Mouse (Mus musculus) limb, embryonic 15.5 days (tissue): Measurements from ENCODE around the gene Ran. TPM values are rescaled to one million over a fixed set of nuclear protein-coding genes. Genes with fewer than 3 reads are reported as not detected.

Experiments used
- ATAC-seq: fragments of 200-750 bp; cut with Nextera tagmentation; 2 replicates; pipeline ENCODE4 v1.8.0; 2017; ENCODE audit warnings: low read depth, moderate TSS enrichment; ENCODE audit not compliant: insufficient number of reproducible peaks, low FRiP score, low TSS enrichment
- H3K27ac ChIP-seq: fragments of 300-500 bp; sonication (generic); 2 replicates; pipeline ENCODE4 v1.5.1; 2015; ENCODE audit warnings: moderate library complexity, mild to moderate bottlenecking, inconsistent platforms
- H3K27me3 ChIP-seq: fragments of 300-500 bp; sonication (generic); 2 replicates; pipeline ENCODE4 v1.6.1; 2015; ENCODE audit warnings: inconsistent platforms
- H3K36me3 ChIP-seq: fragments of 300-500 bp; sonication (generic); 2 replicates; pipeline ENCODE4 v1.6.1; 2015; ENCODE audit warnings: inconsistent platforms
- H3K4me1 ChIP-seq: fragments of 300-500 bp; sonication (generic); 2 replicates; pipeline ENCODE4 v1.6.1; 2015; ENCODE audit warnings: inconsistent platforms
- H3K4me2 ChIP-seq: fragments of 300-500 bp; sonication (generic); 2 replicates; pipeline ENCODE4 v1.6.1; 2015; ENCODE audit warnings: mild to moderate bottlenecking, inconsistent platforms
- H3K4me3 ChIP-seq: fragments of 300-500 bp; sonication (generic); 2 replicates; pipeline ENCODE4 v1.5.1; 2015; ENCODE audit warnings: mild to moderate bottlenecking, inconsistent platforms
- H3K9ac ChIP-seq: fragments of 300-500 bp; sonication (generic); 2 replicates; pipeline ENCODE4 v1.6.1; 2015; ENCODE audit warnings: inconsistent platforms
- H3K9me3 ChIP-seq: fragments of 300-500 bp; sonication (generic); 2 replicates; pipeline ENCODE4 v1.6.1; 2016; ENCODE audit warnings: inconsistent platforms
- WGBS: fragments of 180-500 bp; shearing (Covaris S2); methylation state at CpG from one replicate; pipeline ENCODE4 v1.1.7; 2015; 5-methylcytosine and 5-hydroxymethylcytosine counted together
- polyA plus RNA-seq: library from polyadenylated mRNA; unstranded; fragments of >200 nt; fragmentation: Nextera tagmentation; extraction: Ambion mirVana; gene quantifications from 2 replicates; pipeline ENCODE4 v1.2.1, GENCODE M21; 2015

Gene Ran
- polyA plus RNA-seq, 1 experiment from 2014 or later, result 441 TPM

GRCm38 (mm10) chr5:129065946-129066345, 46.1 kb downstream of the Ran start:
- Histone ChIP-seq H3K9ac (no peak overlapping the region), H3K27me3 (peaks cover 12% of the 10 kb centered on the region; the same call in 1 of the 2 replicates), H3K36me3 (no peaks in the 10 kb centered on the region), H3K4me1 (peaks cover 4% of the 10 kb centered on the region), H3K4me3 (no peak overlapping the region), H3K9me3 (no peaks in the 10 kb centered on the region), H3K4me2 (no peak overlapping the region), H3K27ac (no peak overlapping the region)
- 70% methylated on average over 9 of the region's 9 CpGs for WGBS
- ATAC-seq, result no peak

- Histone ChIP-seq H3K4me3 (no peak overlapping the region), H3K9ac (no peak overlapping the region), H3K9me3 (no peaks in the 10 kb centered on the region), H3K27me3 (peaks cover 9% of the 10 kb centered on the region; the same call in 1 of the 2 replicates), H3K36me3 (no peaks in the 10 kb centered on the region), H3K27ac (no peak overlapping the region), H3K4me1 (peaks cover 6% of the 10 kb centered on the region), H3K4me2 (no peak overlapping the region)
- ATAC-seq, result no peak
- 80% methylated on average over 8 of the region's 8 CpGs for WGBS
Measured at GRCm38 (mm10) chr5:129066541-129067230, 46.8 kb downstream of the Ran start.

GRCm38 (mm10) chr5:129067231-129067834, 47.5 kb downstream of the Ran start:
- 59% methylated on average over 13 of the region's 13 CpGs for WGBS
- Histone ChIP-seq H3K36me3 (no peaks in the 10 kb centered on the region), H3K27me3 (peaks cover 6% of the 10 kb centered on the region; the same call in 1 of the 2 replicates), H3K27ac (no peak overlapping the region), H3K4me3 (no peak overlapping the region), H3K4me1 (peaks cover 11% of the 10 kb centered on the region), H3K4me2 (no peak overlapping the region), H3K9me3 (no peaks in the 10 kb centered on the region), H3K9ac (no peak overlapping the region)
- no peak for ATAC-seq

GRCm38 (mm10) chr5:129071761-129072280, 52.0 kb downstream of the Ran start:
- Histone ChIP-seq H3K27ac (peak overlapping the region; percentile 55), H3K4me3 (no peak overlapping the region), H3K27me3 (no peaks in the 10 kb centered on the region), H3K9ac (no peak overlapping the region), H3K36me3 (no peaks in the 10 kb centered on the region), H3K9me3 (no peaks in the 10 kb centered on the region), H3K4me2 (no peak overlapping the region), H3K4me1 (peaks cover 7% of the 10 kb centered on the region)
- no peak for ATAC-seq
- WGBS, result 53% methylated on average over 14 of the region's 14 CpGs

GRCm38 (mm10) chr5:129073404-129073803, 53.5 kb downstream of the Ran start:
- 75% methylated on average over 6 of the region's 6 CpGs for WGBS
- no peaks in the 10 kb centered on the region for H3K9me3 ChIP-seq

More at GRCm38 (mm10) chr5:129073404-129073803, 53.5 kb downstream of the Ran start:
- no peak overlapping the region for H3K4me2 ChIP-seq
- peaks cover 7% of the 10 kb centered on the region for H3K4me1 ChIP-seq
- ATAC-seq, result no peak
- no peak overlapping the region for H3K4me3 ChIP-seq
- no peak overlapping the region for H3K27ac ChIP-seq
- H3K36me3 ChIP-seq, result no peaks in the 10 kb centered on the region
- no peak overlapping the region for H3K9ac ChIP-seq
- no peaks in the 10 kb centered on the region for H3K27me3 ChIP-seq

Other genes with a start within 250 kb of the Ran start
- 0.05 and 0.15 TPM in 2 replicates for gene Rimbp2, start 66.6 kb upstream of the Ran start, polyA plus RNA-seq
- 29.7 and 29.8 TPM in 2 replicates for gene Stx2, start 11.5 kb upstream of the Ran start, polyA plus RNA-seq
- gene Adgrd1, start 76.7 kb downstream of the Ran start, polyA plus RNA-seq, result 2.4 and 3.7 TPM in 2 replicates